Mouse (Mus musculus) cerebellum, postnatal 25 days (tissue): ENCODE measurements around the gene Zfp174.
"Not testable (repeated sequence)": the region's sequence is repeated elsewhere in the genome, so short reads cannot be mapped to it uniquely, and the experiment has no call there.

ENCODE experiments used
- DNase-seq, 2 experiments: peaks; one replicate each; pipeline ENCODE4 v3.0.0; 2021; ENCODE audit warnings: mixed read lengths in 2 of 2

Zfp174 gene

DNA sequence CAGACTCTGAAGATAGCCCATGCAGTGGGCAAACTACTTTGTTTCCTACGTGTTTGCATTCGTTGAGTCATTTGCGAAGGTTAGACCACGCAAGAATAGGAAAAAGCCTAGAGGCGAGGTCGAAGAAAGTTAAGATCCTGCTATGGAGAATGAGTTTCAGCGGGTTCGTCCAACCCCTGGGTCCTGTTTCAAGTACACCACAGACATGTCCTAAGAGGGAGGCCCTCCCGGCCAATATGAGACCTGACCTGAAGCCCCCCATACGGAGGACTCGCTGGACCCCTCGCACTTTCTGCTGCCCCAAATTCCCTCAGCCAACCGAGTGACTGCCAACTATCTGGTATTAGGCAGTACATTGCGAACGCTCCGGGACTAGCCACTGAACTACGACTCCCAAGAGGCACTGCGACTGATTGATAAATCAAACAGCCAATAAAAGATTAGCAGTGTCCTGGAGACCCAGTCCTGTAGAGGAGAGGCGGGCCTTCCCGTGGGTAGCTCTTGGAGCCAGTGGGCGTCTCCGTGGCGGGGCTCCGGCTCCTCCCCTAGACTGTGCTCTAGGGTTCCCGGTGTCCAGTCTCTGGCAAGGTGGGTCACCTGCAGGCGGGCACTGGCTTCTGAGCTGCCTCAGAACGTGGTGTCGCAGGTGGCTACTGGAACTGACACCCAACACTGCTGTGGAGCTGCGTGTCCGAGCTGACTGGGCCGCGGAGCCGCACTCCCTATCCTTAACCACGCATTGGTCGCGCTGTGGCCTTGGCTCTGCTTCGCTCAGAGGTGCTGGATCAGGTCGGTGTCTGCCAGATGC, at the start of gene Zfp174:
Gene Zfp174, plus strand, starts transcription at position 558 of the 808 bp plus-strand sequence.
- peak; percentile 92 to 93 for DNase-seq

- DNase-seq, result no peak
Measured at GRCm38 (mm10) chr16:3808176-3808575, 38.9 kb upstream of the Zfp174 start.

DNA sequence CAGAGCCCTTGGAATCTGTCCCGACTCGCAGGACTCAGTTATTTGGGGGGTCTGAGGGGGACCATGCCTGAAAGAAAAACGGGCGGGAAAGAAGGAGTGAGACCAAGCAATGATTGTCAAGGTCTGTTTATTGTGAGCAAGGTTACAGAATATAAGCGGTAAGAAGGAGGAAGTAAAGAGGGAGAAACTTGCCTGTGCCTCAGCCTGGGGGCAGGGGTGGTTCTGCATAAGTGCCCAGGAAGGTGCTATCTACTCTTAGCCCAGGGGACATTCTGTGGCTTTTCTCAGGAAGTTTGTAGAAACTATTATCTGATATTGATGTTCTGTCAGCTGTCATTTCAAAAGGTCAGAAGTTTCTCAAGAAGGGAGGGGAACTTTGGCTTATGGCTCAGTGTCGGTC, 32.4 kb upstream of the Zfp174 start:
- not testable (repeated sequence) for DNase-seq

DNA sequence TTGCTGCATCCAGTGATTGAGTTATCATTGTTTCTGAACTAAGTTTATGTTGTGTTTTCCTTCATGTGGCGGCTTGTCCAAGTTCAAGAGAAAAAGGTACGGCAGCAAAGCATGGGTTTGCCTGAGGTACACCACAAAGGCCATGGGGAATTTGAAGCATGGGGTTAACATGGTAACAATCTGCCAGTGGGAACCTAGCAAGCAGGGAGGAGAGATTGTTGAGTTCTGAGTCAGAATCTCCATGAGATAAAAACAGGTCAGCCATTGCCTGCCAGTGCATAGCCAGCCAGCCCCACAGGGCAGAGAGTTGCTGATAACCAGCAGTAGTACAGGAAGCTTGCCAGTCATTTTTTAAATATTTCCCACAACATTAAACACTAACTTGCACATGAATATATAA, 26.9 kb upstream of the Zfp174 start:
- no peak for DNase-seq

DNA sequence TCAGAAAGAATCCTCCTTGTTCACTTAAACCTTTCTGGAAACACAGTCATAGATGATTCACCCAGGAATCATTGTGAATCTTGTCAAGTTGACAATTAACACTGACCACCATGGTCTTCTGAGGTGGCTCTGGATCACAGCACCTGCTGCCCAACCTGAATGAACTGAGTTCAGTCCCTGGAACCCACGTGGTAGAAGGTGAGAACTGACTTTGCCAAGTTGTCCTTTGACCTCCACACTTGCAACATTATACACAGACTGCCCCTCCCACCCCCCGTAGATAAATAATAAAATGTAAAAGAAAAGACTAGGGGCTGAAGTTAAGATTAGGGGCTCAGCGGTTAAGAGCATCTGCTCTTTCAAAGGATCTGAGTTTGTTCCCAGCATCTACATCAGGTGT, 19.0 kb upstream of the Zfp174 start:
- no peak for DNase-seq

- no peak for DNase-seq
Measured at GRCm38 (mm10) chr16:3829727-3830126, 17.3 kb upstream of the Zfp174 start.

DNA sequence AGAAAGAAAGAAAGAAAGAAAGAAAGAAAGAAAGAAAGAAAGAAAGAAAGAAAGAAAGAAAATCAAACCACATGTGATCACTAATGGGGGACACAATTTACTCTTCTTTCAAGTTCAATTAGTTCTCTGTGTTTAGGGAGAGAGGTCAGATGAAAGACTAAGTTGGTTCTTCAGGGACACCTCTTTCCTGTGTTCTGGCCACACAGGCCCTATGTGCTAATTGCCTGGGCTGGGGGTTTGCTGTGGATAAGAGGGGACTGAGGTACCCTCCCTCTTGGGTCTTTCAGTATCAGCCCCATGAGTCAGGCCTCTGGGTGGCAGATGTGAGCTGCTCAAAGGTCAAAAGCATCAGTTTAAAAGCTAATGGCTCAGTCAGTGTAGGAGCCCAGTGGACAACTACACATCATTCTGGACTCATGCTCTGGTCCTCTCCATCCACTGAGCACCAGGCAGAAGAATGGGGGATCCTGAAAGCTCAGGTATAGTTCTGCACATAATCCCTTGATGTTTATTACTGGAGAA, 16.4 kb upstream of the Zfp174 start, which contains the start of gene Olfr15:
Gene Olfr15, plus strand, starts transcription at position 291 of the 522 bp plus-strand sequence.
- DNase-seq, result no peak

DNA sequence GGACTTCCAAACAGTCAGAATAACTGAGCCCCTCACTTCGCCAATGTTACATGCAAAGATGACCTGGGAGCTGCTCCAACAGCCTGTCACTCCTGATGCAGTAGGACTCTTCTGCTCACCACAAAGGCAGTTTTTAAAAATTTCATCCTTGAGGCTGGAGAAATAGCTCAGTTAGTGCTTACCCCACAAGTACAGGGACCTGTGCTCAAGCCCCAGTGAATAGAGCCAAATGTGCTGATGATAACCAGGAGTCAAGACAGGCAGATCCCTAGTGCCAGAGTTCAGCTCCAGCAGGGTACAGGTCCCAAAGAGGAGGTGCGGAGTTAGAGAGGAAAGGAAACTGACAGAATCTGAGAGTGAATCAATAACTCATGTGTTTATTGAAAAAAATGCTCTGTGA, 11.6 kb upstream of the Zfp174 start:
- DNase-seq, result no peak

GRCm38 (mm10) chr16:3839157-3839885, 7.7 kb upstream of the Zfp174 start:
- no peak for DNase-seq

DNA sequence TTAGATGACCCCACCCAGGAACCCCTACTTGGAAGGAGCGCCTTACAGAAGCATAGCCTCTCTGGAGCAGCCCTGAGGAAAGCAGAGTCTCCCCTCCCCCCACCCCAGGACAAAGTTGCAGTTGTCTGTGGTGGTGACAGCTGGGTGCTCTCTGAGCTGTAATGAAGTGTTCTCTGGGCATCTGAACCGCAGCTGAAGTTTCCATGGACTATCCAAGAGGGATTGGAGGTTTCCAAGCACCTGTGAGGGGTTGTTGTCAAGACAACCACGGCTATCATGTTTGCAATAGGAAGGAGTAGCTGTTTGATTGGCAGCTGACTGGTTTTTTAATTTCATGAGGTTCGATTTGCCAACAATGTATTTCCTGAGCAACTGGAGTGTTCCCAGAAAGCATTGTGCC, 4.1 kb upstream of the Zfp174 start:
- no peak for DNase-seq

- DNase-seq, result no peak
Measured at GRCm38 (mm10) chr16:3843796-3844195, 3.3 kb upstream of the Zfp174 start.

GRCm38 (mm10) chr16:3847871-3848270, 803 bp downstream of the Zfp174 start:
- DNase-seq, result peak; percentile 14

DNA sequence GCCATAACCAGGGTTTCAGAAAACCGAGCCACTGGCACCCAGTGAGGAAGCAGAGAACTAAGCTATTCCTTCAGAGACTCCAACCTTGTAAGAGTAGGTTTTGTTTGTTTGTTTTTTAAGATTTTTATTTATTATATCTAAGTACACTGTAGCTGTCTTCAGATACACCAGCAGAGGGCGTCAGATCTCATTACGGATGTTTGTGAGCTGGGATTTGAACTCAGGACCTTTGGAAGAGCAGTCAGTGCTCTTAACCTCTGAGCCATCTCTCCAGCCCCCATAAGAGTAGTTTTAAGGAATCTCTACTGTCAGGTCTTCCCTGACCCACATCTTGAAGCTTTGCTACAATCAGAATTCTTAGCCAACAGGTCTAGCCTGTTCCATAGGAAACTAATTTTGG, 1.3 kb downstream of the Zfp174 start:
- DNase-seq, result no peak

- DNase-seq, result not testable (repeated sequence)
Measured at GRCm38 (mm10) chr16:3851301-3851700, 4.2 kb downstream of the Zfp174 start.

DNA sequence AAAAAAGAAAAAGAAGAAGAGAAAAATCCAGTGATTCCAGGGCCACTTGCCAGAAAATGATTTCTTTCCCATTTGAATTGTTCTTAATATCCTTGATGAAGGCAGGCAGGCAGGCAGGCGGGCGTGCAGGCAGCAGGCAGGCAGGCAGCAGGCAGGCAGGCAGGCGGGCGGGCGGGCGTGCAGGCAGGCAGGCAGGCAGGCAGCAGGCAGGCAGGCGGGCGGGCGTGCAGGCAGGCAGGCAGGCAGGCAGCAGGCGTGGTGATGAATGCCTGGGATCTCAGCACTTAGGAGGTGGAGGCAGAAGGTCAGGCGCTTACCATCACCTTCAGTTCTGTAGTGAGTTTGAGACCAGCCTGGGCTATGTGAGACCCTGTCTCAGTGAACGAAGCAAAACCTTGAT, 5.5 kb downstream of the Zfp174 start:
- no peak for DNase-seq

DNA sequence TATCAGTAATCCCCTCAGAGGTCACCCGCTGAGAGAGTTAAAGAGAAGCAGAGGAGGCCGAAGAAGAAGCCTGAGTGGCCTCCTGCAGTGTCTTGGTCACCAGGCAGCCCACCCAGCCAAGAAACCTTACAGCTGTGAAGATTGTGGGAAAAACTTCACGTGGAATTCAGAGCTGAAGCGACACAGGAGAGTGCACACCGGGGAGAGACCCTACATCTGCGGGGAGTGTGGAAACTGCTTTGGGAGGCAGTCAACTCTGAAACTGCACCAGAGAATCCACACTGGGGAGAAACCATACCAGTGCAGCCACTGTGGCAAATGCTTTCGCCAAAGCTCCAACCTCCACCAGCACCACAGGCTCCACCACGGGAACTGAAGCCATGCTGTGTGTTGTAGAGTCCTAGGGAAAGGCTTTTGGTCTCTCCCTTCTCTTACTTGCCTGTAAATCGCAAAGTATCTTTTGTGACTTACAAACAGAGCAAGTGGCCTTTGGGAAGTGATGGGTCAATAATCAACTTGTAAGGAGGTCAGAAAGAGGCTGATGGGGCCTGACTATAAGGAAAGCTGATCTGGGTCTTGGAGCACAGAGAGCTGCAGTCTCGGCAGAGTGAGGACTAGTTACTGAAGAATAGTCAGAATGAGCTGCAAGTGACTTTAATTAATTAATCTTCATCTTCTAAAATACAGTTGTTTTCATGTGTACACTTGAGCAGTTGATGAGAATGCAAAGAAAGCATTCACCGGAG, 7.5 kb downstream of the Zfp174 start:
- DNase-seq, result no peak

- no peak for DNase-seq
Measured at GRCm38 (mm10) chr16:3855776-3856175, 8.7 kb downstream of the Zfp174 start.

- DNase-seq, result no peak
Measured at GRCm38 (mm10) chr16:3859254-3859653, 12.2 kb downstream of the Zfp174 start.

DNA sequence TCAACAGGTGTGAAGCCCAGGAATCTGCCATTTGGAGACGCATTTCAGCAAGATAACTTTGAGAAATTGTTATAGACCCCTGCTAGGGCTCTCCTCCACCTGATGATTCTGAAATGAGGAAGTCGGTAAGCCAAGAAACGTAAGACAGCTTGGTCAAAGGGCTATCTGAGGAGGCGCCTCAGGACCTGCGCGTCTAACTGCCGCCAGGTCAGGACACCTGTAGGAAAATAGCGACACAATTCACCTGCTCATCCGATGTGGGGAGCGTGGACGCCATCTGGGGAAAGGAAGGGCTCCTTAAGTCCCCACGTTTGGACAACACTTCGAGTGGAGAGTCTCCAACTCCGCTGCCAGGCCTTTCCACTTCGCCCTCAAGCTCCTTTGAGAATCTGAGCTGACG, 24.7 kb downstream of the Zfp174 start:
- no peak for DNase-seq

GRCm38 (mm10) chr16:3872216-3873047, 25.4 kb downstream of the Zfp174 start, which contains the start of gene Naa60:
TSS of gene Naa60 (plus strand) at chr16:3872375.
- peak; percentile 86 to 93 for DNase-seq

GRCm38 (mm10) chr16:3876346-3876745, 29.3 kb downstream of the Zfp174 start:
- DNase-seq, result no peak
